ENCODE assay signal across 31 mouse cellular contexts in the genomic region with DNA sequence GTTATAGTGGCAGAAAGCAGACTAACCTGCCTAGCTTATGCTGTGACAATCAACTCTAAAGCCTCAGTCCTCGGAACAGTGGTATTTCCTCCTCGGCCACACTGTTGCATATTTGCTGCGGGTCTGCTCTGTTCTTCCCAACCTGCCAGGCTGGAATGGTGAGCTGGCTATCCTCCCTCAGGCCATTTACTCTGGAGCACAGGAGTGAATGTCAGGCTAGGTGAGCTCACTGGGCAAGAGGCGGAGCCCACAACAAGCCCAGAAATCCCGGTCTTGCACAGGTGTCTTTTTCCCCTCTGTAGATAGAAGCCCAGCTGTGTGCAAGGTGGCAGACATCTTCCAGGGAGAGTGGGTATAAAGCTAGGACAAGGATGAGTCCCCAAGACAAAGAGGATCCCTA. TPM values are rescaled to one million over a fixed set of nuclear protein-coding genes. Genes with fewer than 3 reads are reported as not detected.
DNase-seq lines count a peak whose midpoint lies in the region; ATAC-seq and TF ChIP-seq lines count a peak whose summit lies in the region.
"Had no signal": no experiment of that assay in that cellular context is flagged by ENCODE, and none has a peak within 500 bp of the region (broad histone marks: within the 10 kb centered on the region; RNA-seq: fewer than 3 reads in every experiment).

No protein-coding gene starts in this region.

- no peaks in the 10 kb centered on the region for H3K27me3 ChIP-seq in lung, embryonic 14.5 days (ENCODE audit: insufficient read depth, low read length)
- no peaks in the 10 kb centered on the region for H3K27me3 ChIP-seq in embryonic facial prominence, embryonic 10.5 days (replicated peaks; ENCODE audit: low read depth, poor library complexity, severe bottlenecking)
- H3K27me3 ChIP-seq: embryonic facial prominence, embryonic 15.5 days; forebrain, embryonic 13.5 days; heart, embryonic 13.5 days had no signal

- H3K4me3 ChIP-seq in lung, embryonic 14.5 days (ENCODE audit: low read depth, low read length), result no peak overlapping the region
- no peak overlapping the region for H3K4me3 ChIP-seq in embryonic facial prominence, embryonic 10.5 days
- H3K4me3 ChIP-seq: embryonic facial prominence, embryonic 15.5 days; forebrain, embryonic 13.5 days; gastrocnemius, adult 2 months; heart, embryonic 13.5 days had no signal

- no peak overlapping the region for H3K9ac ChIP-seq in lung, embryonic 14.5 days
- H3K9ac ChIP-seq: embryonic facial prominence, embryonic 15.5 days; forebrain, embryonic 13.5 days; forebrain, postnatal 0 days; heart, embryonic 13.5 days; hindbrain, embryonic 14.5 days had no signal

- H3K4me2 ChIP-seq in lung, embryonic 14.5 days, result no peak overlapping the region
- H3K4me2 ChIP-seq: embryonic facial prominence, embryonic 15.5 days; forebrain, embryonic 13.5 days; heart, embryonic 13.5 days; hindbrain, embryonic 14.5 days had no signal

- H3K4me1 ChIP-seq in lung, embryonic 14.5 days (ENCODE audit: insufficient read depth), result no peaks in the 10 kb centered on the region
- H3K4me1 ChIP-seq in embryonic facial prominence, embryonic 10.5 days, result no peaks in the 10 kb centered on the region
- H3K4me1 ChIP-seq: embryonic facial prominence, embryonic 15.5 days; forebrain, embryonic 13.5 days; heart, embryonic 13.5 days had no signal

- H3K27ac ChIP-seq in lung, embryonic 14.5 days (ENCODE audit: low read depth), result no peak overlapping the region
- no peak overlapping the region for H3K27ac ChIP-seq in embryonic facial prominence, embryonic 10.5 days (replicated peaks)
- H3K27ac ChIP-seq: embryonic facial prominence, embryonic 15.5 days; forebrain, embryonic 13.5 days; gastrocnemius, adult 2 months; heart, embryonic 13.5 days; hindbrain, embryonic 14.5 days; hindbrain, postnatal 0 days had no signal

- no peaks in the 10 kb centered on the region for H3K9me3 ChIP-seq in lung, embryonic 14.5 days (ENCODE audit: low read depth, low read length)
- H3K9me3 ChIP-seq in embryonic facial prominence, embryonic 10.5 days, result no peaks in the 10 kb centered on the region
- H3K9me3 ChIP-seq: embryonic facial prominence, embryonic 15.5 days; forebrain, embryonic 13.5 days; heart, embryonic 13.5 days had no signal

- TF ChIP-seq CTCF in lung, embryonic 14.5 days (IDR thresholded peaks at IDR 0.05; ENCODE audit: low read depth), result no peak

- peak; percentile 25 for DNase-seq in embryo, embryonic 10 days (ENCODE audit: low spot score)
- DNase-seq in embryo, embryonic 11 days, result no peak
- peak; percentile 18 for DNase-seq in lung, embryonic 14.5 days
- DNase-seq in lung, postnatal 36 days, result no peak
- peak; percentile 49 for DNase-seq in embryonic facial prominence, embryonic 10.5 days (ENCODE audit: low spot score)
- DNase-seq in fat pad, adult 2 months (ENCODE audit: extremely low read depth, low read depth, low spot score), result peak; percentile 71
- DNase-seq in liver, result no peak
- DNase-seq: adrenal gland, adult 8-10 months; adrenal gland, postnatal 25 days; cerebellum, adult 11-12 months; cerebellum, adult 8-10 months; cerebellum, postnatal 10 days; cerebellum, postnatal 36 days; forebrain, postnatal 0 days; gastrocnemius, adult 2 months; gastrocnemius, postnatal 14 days; heart, adult 18-20 months; heart, postnatal 14 days; heart, postnatal 4 days had no signal

- no peaks in the 10 kb centered on the region for H3K36me3 ChIP-seq in lung, embryonic 14.5 days (ENCODE audit: insufficient read depth)
- H3K36me3 ChIP-seq in embryonic facial prominence, embryonic 10.5 days (replicated peaks), result no peaks in the 10 kb centered on the region
- H3K36me3 ChIP-seq: embryonic facial prominence, embryonic 15.5 days; heart, embryonic 13.5 days had no signal

- ATAC-seq in lung, embryonic 14.5 days (ENCODE audit: insufficient read depth), result peak; percentile 44; the same call in 1 of the 2 replicates
- ATAC-seq: activated CD4-positive, CD25-positive, alpha-beta regulatory T cell, adult 4 months; forebrain, embryonic 13.5 days; forebrain, postnatal 0 days; hindbrain, postnatal 0 days; inflammation-experienced regulatory T-cells, adult 6 months had no signal

- WGBS in lung, embryonic 14.5 days, result 49% methylated on average over 5 of the region's 5 CpGs
- WGBS in embryonic facial prominence, embryonic 10.5 days, result 55% methylated on average over 5 of the region's 5 CpGs

RNA-seq across cellular contexts. Expression of a gene that starts 13.0 kb away (rescaled TPM):
- polyA plus RNA-seq in lung, embryonic 14.5 days (2014; fragmentation: Nextera tagmentation; extraction: Ambion mirVana), result 3.7 and 4.5 TPM in 2 replicates
- 1.5 and 2.1 TPM in 2 replicates for polyA plus RNA-seq in embryonic facial prominence, embryonic 10.5 days (2016; fragmentation: Nextera tagmentation; extraction: Ambion mirVana)
- polyA plus RNA-seq: activated CD4-positive, CD25-positive, alpha-beta regulatory T cell, adult 4 months; inflammation-experienced regulatory T-cells, adult 6 months had no signal

RNA-seq across cellular contexts. Expression of a gene that starts 40.3 kb away (rescaled TPM):
- polyA plus RNA-seq in lung, embryonic 14.5 days (2014; fragmentation: Nextera tagmentation; extraction: Ambion mirVana), result not detected in 2 replicates
- not detected in 2 replicates for polyA plus RNA-seq in embryonic facial prominence, embryonic 10.5 days (2016; fragmentation: Nextera tagmentation; extraction: Ambion mirVana)
- polyA plus RNA-seq: activated CD4-positive, CD25-positive, alpha-beta regulatory T cell, adult 4 months; brain, embryonic 14.5 days; cortical plate, adult 2 months; embryonic facial prominence, embryonic 15.5 days; forebrain, embryonic 13.5 days; forebrain, postnatal 0 days; frontal cortex, adult 2 months; heart, embryonic 13.5 days; heart, embryonic 16.5 days; hindbrain, embryonic 11.5 days; hindbrain, embryonic 14.5 days; hindbrain, postnatal 0 days; inflammation-experienced regulatory T-cells, adult 6 months had no signal

Comparison
In these comparisons a context has a peak if more than half of its experiments do, and no peak if none do; other contexts are left out.
1. DNase-seq: peak in embryo, embryonic 10 days (single experiment), lung, embryonic 14.5 days (single experiment), embryonic facial prominence, embryonic 10.5 days (single experiment) and fat pad, adult 2 months (single experiment); none in embryo, embryonic 11 days (single experiment), lung, postnatal 36 days (single experiment) and liver (single experiment).